Mouse (Mus musculus) heart, postnatal 10 days (tissue): ENCODE measurements around the gene Ankrd55. TPM values are rescaled to one million over a fixed set of nuclear protein-coding genes. Genes with fewer than 3 reads are reported as not detected.

Experiments used
- DNase-seq, 2 experiments: peaks; one replicate each; pipeline ENCODE4 v3.0.0; 2021
- intact Hi-C: fragments of 180-260 bp; cut with DNase I; formaldehyde crosslinking; loops from one replicate; pipeline ENCODE4 v1.15.1; 2025
- total RNA-seq, 2 experiments: library from RNA; stranded (reverse); gene quantifications; 2 replicates each; pipeline ENCODE4 v1.2.3; 2021

Ankrd55 gene
- total RNA-seq: under 1 TPM; 0.14 to 0.20 TPM

DNA sequence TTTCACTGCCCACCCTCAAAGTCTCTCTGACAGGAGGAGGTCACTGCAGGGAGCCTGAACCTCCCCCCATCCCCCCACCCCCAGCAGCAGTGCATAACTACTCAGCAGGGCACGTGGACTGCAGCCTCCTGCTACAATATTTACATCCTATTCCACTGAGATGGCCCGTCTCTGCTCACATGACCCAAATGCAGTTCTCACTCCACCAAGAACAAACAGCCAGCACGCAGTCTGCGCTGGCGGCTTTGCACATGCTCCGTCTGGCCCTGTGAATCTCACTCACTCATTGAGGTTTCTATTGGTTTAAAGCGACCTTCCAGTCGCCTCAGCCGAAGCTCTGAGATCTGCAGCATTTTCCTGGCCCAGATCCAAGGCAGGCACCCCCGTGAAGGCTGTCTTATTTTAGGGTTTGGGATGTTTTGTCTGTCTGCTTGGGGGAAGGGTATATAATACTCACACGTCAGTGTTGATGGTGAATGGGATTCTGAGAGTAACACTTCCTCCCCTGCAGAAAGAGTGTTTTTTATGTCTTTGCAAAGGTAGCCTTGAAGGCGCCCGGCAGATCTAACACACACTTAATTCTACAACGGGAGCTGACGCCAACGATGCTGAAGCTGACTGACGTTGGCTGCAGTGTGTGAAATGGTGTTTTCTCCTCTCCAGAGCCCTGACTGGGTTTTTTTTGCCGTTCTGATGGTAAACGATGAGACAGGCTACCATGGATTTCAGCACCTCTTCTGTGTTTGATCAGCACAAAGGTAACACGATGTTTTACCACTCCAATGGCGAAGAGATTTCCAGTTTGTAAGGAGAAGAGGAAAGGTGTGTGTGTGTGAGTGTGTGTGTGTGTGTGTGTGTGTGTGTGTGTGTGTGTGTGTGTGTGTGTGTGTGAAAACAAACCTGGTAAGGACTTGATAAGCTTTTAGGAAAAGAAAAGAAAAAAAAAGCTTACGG lies at the start of gene Ankrd55:
Gene Ankrd55 (plus strand): TSS at position 227 of the 954 bp plus-strand sequence.
- intact Hi-C loops: no loop called here
- peak; percentile 30 to 48 for DNase-seq

DNA sequence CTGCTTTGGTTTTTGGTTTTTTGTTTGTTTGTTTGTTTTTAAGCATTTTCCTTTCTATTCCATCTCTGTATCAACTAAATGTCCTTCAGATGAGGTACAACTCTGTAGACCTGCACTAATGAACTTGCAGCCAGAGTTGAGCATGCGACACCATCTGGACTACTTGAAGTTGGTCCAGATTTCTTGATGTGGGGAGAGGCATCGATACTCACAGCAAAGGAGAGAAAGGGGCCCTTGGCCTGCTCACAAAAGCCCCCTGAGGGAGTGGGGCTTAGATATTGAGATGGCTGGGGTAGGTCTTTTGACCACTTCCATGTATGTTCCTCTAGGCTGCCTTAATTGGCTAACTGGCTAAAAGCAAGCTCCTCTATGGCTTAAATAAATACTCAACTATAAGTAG lies 49.0 kb upstream of the Ankrd55 start:
- DNase-seq: no peak
- intact Hi-C loops: no loop called here

DNA sequence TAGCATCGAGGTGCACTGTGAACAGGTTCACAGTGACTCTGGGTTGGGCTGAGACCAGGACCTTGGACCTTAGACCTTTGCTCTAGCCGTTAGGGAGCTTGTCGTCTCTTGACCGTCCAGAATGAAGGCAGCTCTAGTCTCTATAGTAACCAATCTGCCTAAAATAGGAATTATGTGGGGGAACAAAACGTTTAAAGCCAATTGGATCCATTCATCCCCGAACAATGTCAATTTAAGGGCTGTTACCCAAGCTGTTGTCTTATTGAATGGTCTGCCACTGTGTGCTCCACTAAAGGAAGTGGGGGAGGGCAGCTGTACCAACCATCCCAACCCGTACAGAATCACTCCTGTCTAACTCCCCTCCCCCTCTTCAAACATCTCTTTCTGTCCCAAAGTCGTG lies 46.8 kb upstream of the Ankrd55 start:
- no peak for DNase-seq

DNA sequence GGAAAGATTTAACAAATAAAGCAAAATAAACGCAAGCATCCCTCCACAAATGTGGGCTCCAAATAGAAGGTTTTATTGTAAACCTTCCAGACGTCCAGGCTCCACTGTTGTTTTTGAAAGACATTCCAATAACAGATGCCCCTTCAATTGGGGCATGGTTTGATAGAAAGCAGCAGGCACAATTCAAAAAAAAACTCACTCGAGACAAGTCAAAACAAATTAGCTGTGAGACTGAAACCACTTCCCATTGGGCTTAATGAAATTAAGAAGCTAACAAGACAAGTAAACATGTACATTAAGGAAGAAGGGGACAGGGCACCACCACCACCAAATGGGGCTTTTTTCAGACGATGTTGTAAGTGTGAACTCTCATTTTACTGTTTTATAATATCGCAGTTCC lies 43.1 kb upstream of the Ankrd55 start:
- DNase-seq: no peak
- intact Hi-C loops: no loop called here

More for the DNA sequence above, 46.8 kb upstream of the Ankrd55 start:
- intact Hi-C loops: no loop called here

DNA sequence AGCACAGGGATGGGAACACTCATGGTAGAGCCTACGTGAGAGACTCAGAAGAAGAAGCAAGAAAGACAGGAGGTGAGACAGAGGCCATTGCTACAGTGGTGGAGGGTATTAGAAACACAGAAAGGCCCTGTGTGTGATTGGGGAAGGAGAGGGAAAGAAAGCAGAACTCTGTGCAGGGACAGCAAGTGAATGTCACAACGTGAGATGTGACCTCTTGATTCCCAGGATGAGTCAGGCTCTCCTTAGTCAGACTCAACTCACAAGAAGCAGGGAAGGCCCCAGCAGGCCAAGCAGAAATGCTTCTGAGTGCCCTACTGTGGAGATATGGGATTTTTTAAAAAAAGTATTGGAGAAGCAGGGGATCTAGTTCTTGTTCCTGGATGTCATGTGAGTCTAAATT lies 36.8 kb upstream of the Ankrd55 start:
- intact Hi-C loops: loop anchor here (10.0 kb wide), 1 partner anchor 237 kb away; no protein-coding TSS in a partner anchor
- DNase-seq: no peak

DNA sequence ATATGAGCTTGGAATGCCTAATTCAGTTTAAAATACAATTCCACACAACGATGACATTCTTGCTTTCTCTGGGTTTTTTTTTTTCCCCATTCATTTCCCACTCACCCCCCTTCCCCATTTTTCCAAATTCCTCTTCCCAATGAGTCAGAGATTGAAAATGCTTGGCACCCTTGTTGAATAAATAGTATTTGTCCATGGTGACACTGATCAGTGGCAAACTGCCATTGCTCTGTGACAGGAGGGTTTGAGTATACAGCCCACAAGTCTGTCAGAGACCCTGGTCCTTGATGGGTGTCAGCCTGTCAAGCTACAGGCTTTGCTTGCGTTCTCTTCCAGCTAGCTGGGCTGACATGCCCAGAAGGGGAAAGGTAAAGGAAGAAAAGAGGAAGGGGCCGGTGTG lies 36.2 kb upstream of the Ankrd55 start:
- peak in 1 of 2 experiments; percentile 38 for DNase-seq
- intact Hi-C loops: loop anchor here (10.0 kb wide), 1 partner anchor 237 kb away; no protein-coding TSS in a partner anchor

DNA sequence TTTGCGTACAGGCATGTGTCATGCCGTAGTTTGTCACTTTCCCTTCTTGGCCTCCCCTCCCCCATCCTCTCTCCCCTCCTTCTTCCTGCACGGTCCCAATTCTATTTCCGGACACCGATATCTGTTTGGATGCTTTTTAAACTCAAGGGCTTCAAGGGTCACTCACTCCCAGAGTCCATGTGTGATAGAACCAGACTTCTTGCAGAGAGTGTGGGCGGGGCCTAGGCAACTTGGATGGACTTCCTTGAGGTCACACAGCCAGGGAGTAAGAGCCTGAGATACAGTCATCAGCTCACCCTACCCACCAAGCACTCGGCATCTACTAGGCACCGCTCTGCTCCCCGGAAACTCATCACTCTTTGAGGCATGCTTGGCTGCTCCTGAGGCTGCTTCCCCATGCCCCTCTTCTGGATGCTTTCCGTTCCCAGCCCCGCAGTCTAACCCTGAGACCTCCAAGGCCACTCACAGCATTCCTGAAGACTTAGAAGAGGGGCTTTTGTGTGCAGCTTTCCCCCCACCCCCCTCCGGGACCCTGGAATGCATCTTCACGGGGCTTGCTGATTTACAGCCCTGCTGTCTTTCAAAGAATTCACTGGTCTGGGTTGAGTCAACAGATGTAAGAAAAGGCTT lies 35.1 kb upstream of the Ankrd55 start:
- intact Hi-C loops: loop anchor here (10.0 kb wide), 1 partner anchor 238 kb away; no protein-coding TSS in a partner anchor
- DNase-seq: peak; percentile 75 to 81

DNA sequence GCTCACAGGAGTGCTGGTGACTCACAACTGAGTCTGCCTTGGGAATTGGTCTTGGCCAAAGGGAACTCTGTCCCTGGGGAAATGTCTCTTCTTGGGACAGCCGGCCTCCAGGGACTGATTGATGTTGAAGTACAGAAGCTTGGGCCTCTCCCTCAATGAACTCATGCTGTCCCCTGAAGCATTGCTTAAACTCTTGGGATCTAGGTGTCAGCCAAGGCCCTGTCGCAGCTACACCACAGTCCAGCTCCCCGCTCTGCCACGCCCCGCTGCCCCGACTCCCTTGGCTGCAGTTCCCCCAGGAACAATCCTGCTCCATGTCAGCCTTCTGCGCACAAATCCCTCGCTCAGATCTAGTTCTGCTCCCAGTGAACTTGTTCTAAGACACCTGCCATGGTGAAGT lies 34.1 kb upstream of the Ankrd55 start:
- DNase-seq: peak in 1 of 2 experiments; percentile 9
- intact Hi-C loops: loop anchor here (10.0 kb wide), 1 partner anchor 239 kb away; no protein-coding TSS in a partner anchor

DNA sequence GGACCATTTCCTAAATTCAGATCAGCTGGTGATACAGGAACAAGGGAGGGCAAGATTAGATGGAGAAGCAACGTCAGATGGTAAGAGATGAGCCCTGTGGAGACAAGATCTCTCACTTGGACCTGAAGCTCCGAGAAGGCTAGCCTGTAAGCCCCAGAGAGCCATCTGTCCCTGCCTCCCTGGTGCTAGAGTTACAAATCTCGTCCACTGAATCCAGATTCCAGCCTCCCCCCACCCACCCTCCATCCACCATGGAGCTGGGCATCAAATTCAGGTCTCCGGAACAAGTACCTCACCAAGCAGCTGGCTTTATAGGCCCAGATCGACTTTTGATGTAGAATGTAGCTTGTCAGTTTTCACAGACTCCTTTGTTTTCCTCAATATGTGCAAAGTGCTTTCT lies 32.4 kb upstream of the Ankrd55 start:
- intact Hi-C loops: loop anchor here (5.0 to 10.0 kb wide), 3 partner anchors 169 to 299 kb away; no protein-coding TSS in a partner anchor
- DNase-seq: no peak

DNA sequence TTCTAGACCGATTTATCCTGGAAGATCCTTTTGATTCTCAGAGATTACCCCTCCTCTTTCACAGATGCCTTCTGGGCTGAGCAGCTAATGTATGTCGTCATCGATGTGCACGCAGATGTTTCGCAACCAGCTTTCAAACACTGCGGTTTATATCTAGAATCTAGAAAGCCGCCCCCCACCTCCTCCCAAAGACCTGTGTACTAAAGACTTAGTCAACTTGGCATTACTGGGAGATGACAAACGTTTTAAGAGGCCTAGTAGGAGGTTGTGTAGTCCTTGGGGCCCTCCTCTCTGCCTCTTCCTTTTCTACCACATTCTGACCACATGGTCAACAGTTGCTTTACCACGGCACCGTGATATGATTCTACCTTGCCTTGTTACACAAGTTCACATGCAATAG lies 29.8 kb upstream of the Ankrd55 start:
- DNase-seq: no peak
- intact Hi-C loops: loop anchor here (5.0 to 10.0 kb wide), 3 partner anchors 171 to 301 kb away; no protein-coding TSS in a partner anchor

DNA sequence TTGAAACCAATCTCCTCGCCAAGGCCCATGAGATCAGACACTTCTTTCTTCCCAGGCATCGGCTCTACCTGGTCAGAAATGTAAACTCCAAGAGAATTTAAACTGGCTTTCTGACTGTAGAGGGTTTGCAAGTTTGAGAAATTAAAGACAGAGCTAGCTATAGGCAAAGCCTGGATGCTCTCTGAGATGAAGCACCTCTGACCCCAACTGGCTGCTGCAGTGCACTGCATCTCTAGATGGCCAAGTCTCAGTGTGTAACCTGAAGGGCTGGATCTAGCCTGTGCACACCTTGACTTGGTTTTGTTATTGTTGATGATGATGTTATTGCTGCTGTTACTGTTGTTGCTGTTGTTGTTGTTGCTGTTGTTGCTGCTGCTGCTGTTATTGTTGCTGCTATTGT lies 28.9 kb upstream of the Ankrd55 start:
- DNase-seq: peak; percentile 81
- intact Hi-C loops: loop anchor here (1.0 to 10.0 kb wide), 4 partner anchors 172 to 471 kb away; no protein-coding TSS in a partner anchor

DNA sequence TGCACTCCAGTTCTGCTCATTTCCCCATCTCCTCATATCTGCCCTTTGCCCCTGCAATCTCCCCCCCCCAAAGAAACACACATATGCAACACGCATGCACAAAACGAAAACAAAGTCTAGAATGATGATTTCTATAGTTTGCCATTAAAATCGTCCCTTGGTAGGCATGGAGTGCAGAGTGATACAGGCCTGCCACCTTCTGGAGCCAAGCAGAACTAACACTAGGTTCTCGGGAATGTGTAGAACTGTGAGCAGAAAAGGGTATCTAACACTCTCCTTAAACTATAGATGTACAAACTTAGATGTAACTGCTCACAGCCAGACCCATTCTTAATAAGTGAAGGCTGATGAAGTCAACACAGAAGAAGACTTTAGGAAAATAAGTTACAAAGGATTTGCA lies 23.6 kb upstream of the Ankrd55 start:
- peak in 1 of 2 experiments; percentile 55 for DNase-seq
- intact Hi-C loops: loop anchor here (1.0 to 5.0 kb wide), 2 partner anchors 476 to 802 kb away; no protein-coding TSS in a partner anchor

DNA sequence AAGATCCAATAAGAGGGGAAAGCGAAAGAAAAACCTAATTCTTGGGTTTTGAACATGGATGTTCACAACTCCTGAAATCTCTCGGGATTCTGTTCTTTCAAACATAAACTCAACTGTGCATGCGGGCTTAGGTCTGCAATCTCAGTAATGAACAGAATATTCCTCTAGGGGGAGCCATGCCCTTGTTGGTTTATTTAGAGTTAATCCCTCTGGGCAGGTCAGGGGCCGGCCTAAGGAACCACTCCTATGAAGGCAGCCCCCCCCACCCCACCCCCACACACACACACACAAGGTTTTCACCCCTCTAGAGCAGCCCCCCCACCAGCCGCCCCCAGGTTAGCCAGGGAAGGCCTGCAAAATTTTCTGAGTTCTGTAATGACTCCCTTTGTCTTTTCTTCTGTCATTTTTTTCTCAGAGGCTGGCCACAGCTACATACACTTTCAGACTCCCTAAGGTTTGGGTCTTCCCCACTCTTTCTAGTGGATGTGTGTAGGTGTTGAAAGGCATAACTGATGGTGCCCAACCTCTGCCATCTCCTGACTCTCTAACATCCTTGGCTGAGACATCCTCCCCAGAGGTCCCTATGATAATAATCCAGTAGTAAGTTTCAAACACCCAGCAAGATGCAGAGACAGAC lies 16.2 kb upstream of the Ankrd55 start:
- intact Hi-C loops: loop anchor here (1.0 kb wide), 1 partner anchor 258 kb away; no protein-coding TSS in a partner anchor
- peak; percentile 47 to 67 for DNase-seq

DNA sequence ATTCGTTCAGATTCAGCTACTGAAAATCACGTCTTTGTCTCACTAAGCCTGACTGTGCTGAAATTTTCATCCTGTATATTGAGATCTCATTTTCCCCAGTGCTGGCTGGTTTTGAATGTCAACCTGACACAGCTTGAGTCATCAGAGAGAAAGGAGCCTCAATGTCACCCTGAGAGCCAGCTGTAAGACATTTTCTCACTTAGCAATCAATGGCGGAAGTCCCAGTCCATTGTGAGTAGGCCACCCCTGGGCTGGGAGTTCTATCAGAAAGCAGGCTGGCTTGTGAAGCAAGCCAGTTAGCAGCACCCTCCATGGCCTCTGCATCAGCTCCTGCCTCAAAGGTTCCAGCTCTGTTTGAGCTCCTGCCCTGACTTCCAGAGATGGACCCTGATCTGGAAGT lies 13.6 kb upstream of the Ankrd55 start:
- DNase-seq: no peak
- intact Hi-C loops: no loop called here

DNA sequence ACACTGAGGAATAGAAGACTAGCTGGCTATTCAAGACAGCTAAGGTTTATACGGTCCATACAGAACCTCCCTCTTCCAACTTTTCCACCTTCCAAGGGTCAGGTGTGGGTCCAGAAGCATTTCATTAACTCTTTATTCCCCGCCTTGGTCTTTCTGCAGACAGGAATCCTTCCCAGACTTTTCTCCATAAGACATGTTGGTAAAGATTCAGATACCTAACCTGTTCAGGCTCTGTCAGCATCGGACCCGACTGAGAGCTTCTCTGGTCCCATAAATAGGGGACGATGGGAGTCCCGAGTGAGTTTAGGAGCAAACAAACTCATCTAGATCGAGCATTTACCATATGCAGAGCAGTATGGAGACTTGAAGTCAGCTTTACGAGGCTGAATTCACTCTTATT lies 12.3 kb upstream of the Ankrd55 start:
- no peak for DNase-seq
- intact Hi-C loops: no loop called here

DNA sequence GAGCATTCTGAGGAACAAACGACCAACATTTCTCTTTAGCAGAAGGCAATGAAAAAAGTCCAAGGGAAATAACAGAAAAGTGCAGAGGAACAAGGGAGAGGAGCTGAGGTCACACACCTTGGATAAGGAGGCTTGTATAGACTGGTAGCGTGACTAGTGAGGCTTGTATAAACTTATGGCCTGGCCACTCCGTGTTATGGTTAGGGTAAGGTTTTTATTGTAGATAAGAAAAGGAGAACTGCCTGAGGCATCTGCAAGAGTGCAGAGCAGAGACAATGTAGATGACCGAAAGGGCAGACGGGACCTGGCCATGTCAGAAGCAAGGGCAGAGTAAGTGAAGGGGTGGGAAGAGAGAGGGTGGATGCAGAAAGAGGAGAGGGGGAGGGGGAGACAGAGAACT lies 10.7 kb upstream of the Ankrd55 start:
- intact Hi-C loops: no loop called here
- no peak for DNase-seq

DNA sequence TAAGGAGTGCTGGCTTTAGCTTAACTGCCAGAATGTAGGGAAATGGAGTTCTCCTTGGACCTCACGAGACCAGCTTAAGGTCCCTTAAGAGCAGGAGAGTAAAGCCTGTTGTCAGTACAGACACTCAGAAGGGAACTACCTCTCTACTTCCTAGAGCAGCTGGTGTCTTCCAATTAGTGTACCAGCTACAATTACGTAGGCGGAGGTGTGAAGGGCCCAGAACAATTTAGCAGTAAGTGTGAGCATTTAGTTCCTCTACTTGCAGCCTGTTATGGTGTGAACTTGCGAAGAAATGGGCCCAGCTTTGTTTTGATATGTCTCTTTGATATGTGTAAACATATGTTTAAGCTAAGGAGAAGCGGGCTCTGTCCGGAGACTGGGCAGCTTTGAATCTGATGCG lies 10.0 kb upstream of the Ankrd55 start:
- DNase-seq: no peak
- intact Hi-C loops: no loop called here

DNA sequence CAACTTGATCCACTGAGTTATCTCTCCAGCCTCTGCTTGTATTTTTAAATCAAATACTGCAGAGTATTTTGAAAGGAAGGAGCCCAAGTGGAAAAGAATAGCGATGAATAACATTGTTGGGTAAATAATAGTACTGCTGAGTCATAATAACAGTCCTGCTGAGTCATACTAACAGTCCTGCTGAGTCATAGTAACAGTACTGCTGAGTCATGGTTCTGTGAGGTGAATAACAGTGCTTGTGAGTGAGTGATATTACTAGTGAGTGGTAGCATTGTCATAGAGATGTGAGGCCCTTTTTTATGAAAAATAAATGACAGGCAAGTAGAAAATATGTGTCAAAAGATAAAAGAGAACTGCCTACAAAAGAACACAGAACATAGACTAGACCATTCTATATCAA lies 1.1 kb upstream of the Ankrd55 start:
- intact Hi-C loops: no loop called here

DNA sequence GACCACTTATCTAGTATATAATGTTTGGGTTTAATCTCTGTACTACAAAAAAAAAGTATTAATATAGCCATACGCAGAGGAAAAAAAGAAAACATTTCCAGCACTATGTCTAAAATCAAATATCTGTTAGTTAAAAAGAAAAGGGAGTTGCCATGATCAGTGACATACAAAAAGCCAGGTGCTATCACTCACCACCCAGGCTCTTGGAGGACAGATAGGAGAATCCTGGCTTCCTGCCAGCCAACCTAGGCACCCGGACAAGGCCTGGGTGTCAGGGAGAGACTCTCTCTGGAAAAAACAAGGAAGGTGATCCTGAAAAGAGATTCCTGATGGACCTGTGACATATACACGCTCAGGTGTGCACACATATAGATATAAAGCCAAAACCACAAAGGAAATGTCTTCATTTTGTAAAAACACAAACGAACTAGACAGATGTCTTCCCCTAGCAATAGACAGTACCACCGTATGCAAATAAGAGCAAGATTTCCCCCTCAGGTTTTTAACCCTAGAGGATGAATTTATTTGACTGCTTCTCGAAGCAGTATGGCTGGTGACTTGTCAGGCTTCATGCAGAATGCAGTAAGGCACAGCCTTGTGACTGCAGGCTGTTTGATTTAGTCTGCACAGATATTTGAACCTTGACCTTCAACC lies 553 bp upstream of the Ankrd55 start:
- DNase-seq: no peak
- intact Hi-C loops: no loop called here

More for the DNA sequence above, 1.1 kb upstream of the Ankrd55 start:
- DNase-seq: no peak

DNA sequence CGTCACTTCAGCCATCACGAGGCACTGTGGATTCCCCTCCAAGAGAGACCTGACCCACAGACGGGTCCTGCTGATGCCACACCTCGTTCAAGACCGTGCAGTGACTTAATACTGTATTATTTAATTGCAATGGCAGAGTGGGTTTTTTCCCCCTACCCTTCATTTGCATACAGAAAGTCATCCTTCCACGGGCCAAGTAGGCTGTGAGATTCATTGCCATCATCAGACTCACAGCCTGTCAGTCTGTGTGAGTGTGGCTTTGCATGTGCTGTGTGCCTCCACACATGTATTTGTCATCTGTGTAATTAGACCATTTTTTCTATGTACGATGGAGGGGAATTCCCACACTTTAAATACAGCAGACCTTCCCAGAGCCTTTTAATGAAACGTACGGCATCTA lies 1.1 kb downstream of the Ankrd55 start:
- DNase-seq: no peak
- intact Hi-C loops: no loop called here
